Mouse (Mus musculus) heart, postnatal 14 days (tissue): ENCODE results near the gene Stard9. TPM values are rescaled to one million over a fixed set of nuclear protein-coding genes. Genes with fewer than 3 reads are reported as not detected.
"Not testable (repeated sequence)": the region's sequence is repeated elsewhere in the genome, so short reads cannot be mapped to it uniquely, and the experiment has no call there.

ENCODE experiments used
- DNase-seq, 2 experiments: peaks; one replicate each; pipeline ENCODE4 v3.0.0; 2021 to 2022
- intact Hi-C: fragments of 180-260 bp; cut with DNase I; formaldehyde crosslinking; loops from one replicate; pipeline ENCODE4 v1.15.1; 2025
- total RNA-seq, 2 experiments: library from RNA; stranded (reverse); gene quantifications; 2 replicates each; pipeline ENCODE4 v1.2.3; 2021

The Stard9 gene
- total RNA-seq, 2 experiments from 2014 or later = 16.1 to 17.9 TPM

DNA sequence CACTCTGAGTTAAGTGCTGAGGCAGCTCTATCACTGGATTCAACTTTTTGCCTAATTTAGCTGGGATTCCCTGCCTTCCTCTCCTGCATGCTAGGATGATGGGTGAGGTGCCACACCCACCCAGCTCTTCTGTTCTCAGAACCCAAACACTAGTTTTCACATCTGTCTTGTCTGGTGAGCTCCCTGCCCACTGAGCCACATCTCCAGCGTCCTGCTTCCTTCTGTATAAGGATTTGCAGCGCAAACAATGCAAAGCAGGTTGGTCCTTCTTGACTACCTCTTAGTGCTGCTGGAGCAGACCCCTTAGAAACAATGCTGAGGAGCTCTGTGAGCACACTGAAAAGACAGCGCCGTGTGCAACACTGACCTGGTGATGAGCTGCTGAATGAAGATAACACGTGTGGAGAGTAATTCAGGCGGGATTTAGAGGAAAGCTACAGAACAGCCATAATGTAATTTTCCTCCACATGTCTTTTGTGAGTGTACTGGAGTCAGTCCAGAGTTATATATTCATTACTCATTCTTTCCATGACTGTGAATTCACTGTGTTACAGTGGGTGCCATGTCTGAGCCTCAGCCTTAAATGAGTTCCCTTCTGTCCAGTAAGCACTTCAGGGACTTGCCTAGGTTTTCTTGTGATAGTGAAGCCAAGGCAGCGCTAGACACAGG is 23.5 kb downstream of the Stard9 start:
- no peak for DNase-seq
- intact Hi-C loops = no loop called here

DNA sequence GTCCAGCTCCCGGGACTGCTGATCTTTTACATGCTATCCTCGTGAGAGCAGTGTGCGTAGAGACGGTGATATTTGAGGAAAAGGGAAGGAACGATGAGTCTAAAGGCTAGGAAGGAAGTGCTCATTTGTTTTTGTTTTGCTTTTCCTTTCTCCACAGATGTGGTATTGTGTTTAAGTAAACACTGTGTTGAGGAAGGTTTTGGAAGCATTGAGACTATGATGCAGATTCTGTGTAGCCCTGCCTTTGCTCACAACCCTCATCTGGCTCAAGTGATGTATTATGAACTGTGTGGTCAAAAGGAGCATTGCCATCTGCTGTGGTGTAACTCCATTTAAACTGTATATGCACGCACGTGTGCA is 24.0 kb downstream of the Stard9 start:
- intact Hi-C loops = no loop called here
- no peak for DNase-seq

DNA sequence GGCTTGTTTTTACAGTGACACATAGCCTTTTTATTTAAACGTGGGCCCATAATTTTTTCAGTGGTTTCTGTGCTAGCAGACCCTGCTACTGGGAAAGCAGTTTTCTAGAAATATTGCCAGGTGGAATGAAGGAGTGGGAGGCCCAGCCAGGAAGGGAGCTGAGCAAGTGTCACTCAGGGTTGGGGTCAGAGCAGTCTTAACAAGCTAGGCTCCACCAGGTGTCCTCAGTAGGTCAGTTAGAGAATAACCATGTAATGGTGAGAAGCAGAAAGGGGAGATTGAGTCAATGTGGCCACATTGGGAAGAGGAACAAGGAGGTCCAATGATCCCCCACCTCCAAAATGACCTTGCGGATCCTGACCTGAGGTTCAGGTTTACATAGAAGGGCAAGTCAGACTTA is 25.8 kb downstream of the Stard9 start:
- intact Hi-C loops = no loop called here

DNA sequence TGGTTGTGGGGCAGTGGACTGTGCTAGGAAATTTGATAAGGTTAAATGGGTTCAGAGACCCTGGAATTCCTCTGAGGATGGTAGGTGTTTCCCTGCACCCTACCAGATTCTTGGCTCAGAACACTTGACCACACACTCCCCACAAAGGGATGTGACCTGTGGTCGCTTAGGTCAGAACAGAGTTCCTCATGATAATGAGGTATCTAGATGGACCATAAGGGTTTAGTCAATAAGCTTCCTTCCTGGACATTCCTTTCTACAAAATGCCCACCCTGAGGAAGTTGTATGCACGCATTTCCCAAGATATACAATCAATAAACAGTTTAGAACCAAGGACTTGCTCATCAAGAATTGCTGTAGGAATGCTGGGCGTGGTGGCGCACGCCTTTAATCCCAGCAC is 27.0 kb downstream of the Stard9 start:
- intact Hi-C loops = no loop called here
- DNase-seq = no peak

More for the DNA sequence above, 25.8 kb downstream of the Stard9 start:
- no peak for DNase-seq

DNA sequence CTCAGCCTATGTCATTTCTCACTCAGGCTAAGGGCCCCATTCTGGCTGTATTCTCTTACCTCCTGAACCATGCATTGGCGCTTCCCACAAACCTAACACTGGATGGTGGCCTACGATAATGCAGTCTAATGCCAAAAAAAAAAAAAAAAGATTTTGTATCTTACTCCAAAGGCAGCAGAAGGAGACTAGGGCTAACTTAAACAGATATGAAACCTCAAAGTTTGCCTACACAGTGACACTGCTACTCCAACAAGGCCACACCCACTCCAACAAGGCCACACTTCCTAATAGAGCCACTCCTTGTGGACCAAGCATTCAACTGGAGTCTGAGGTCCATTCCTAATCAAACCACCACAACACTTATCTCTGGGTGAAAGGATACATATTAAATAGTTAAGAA is 27.8 kb downstream of the Stard9 start:
- DNase-seq = no peak
- intact Hi-C loops = no loop called here

DNA sequence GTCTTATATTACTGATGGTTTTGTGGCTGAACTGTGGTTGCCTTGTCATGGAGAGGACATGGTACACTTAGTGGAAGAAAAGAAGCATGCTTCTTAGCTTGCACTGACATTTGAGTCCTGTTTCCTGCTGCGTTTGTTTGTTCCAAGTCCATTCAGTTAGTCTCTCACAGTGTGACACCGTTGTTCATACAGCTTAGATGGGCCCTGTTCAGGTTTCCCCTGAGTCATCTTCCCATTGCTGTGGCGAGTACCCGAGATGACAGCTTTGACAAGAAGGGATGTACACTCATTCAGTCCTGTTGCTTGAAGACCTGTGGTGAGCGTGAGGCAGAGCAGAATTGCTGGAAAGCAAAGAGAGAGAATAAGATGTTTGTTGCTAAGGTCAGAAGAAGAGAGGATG is 29.6 kb downstream of the Stard9 start:
- intact Hi-C loops = no loop called here
- DNase-seq = no peak

DNA sequence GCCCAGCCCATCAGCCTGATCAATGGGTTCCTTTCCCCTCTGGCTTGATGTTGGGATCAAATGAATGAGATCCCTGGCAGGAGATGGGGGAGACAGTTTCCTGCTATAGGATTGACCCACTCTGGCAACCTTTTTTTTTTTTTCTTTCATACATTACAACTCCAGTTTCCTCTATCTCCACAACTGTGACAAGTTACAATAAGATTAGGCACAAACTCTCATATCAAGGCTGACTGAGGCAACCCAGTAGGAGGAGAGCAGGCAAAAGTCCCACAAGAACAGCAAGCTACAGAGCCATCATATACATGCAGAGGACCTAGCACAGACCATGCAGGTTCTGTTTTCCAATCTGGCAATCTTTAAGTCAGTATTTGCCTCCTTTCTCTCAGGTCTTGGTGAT is 30.4 kb downstream of the Stard9 start:
- intact Hi-C loops = no loop called here
- DNase-seq = no peak

DNA sequence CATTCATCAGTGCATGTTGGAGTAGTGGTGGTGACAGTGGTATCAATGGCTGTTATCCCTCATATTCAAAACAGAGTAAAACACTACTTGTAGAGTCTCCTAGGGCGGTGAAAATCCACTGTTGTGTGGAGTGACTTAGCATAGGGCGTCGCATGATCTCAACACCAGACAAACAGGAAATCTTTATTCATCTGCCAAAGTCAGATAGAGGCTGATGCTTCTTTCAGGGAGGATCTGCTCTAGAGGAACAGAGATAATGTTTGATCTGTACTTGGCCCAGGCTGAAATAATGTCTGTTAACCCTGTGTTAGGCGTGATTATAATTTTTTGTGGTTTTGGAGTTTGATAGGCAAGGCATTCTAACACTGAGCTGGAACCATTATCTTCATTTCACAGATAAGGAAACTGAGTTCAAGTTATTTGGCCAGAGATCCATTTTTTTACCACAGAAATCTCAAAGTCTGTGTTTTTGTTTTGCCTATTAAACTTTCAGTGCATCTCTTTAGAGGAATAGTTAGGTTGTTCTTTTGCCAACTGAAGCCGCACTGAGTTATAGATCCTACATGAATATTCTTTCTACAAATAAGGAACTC is 31.7 kb downstream of the Stard9 start:
- intact Hi-C loops = no loop called here
- DNase-seq = no peak

DNA sequence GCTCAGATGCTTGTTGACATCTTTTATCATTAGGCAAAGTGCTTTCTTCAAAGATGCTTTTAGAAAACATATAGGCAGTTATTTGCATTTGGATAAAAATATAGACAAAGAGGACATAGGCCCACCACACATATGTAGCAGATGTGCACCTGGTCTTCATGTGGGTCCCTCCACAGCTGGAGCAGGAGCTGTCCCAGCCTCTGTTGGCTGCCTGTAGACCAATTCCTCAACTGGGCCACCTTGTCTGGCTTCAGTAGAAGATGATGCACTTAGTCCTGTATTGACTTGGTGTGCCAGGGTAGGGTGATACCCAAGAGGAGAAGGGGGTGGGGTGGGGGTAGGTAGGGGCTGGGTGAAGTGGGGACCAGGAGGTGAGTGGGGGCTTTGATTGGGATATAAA is 33.8 kb downstream of the Stard9 start:
- intact Hi-C loops = no loop called here
- DNase-seq = no peak

DNA sequence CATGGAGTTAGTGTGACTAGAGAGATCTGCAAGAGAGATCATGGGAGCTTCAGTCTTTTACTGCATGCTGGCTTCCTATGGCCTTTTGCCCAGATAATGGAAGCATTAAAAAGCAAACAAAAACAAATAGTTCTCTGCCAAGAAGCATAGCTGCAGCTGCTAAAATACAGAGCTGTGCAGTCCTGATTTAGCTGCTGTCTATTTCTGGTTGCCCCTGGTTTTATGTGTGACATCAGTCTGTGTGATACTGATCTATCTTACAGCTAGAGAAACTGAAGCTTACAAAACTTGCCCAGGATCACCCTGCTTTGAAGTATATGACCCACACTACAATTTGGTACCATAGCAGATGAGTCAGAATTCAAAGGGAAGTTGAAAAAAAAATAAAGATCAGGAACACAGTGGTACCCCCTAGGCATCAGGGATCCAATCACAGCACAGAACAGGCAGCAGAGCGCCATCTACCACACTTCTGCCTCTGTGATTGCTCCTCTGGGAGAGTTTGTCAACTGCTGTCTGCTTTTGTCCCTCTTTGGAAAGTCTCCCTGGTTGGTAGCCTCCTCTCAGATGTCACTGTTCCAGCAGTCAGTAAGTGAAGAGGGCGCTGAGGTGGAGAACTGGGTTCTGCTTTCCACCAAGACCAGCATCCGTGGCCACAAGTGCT is 34.7 kb downstream of the Stard9 start:
- intact Hi-C loops = no loop called here
- peak in 1 of 2 experiments; percentile 6 for DNase-seq

DNA sequence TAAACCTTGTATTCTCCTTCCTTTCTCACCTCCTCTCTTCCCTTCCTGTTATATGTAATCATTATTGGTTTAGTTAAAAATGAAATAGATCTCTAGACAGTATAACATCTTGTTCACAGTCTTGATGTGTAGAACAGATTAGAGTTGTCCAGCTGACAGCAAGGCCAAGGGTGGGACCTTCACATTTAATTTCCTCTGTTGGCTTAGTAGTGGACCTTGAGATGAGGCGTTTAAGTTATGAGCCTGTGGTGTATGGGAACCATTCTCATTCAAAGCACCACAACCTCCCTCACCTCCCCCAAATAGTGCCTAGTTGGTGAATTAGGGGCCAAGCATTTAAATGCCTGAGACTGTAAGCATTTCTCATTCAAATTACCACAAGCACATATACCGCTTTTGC is 38.5 kb downstream of the Stard9 start:
- no peak for DNase-seq
- intact Hi-C loops = loop anchor here (5.0 kb wide), 2 partner anchors 35 to 190 kb away; no protein-coding TSS in a partner anchor

DNA sequence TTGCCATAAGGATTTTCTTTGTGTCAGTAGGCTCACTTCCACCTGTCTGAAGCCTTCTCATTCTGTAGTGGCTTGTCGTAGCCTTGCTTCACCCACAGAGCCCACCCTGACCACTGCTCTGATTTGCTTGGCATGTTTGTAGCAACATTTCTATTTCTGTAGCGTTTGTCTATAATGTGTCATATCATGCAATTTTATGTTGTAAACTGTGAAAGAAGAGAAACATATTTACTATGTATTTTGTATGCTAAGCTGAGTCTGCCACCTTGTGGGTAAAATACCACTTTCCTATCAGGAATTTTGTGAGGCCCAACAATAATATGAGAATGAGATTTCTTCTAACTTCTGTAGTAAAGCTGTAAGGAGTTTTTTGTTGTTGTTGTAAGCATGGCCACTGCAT is 41.3 kb downstream of the Stard9 start:
- intact Hi-C loops = loop anchor here (5.0 kb wide), 1 partner anchor 63 kb away; the partner anchor contains the start of genes Haus2 and Lrrc57
- DNase-seq = no peak

DNA sequence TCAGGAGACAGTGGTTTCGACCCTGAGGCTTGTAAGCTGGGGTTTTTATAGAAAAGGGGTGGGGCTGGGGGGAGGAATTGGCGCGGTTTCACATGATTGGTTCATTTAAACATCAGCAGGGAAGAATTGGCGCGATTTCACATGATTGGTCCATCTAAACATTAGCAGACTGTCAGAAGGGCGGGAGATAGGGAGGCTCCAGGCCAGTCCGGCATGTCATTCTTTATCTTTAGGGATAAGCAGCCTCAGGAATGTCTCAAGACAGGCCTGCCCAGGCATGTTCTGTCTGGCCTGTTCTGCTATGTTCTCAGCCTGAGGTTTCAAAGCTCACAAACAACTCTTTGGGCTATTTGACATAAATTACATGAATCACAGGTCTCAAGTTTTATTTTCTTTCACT is 52.2 kb downstream of the Stard9 start:
- DNase-seq = not testable (repeated sequence)

DNA sequence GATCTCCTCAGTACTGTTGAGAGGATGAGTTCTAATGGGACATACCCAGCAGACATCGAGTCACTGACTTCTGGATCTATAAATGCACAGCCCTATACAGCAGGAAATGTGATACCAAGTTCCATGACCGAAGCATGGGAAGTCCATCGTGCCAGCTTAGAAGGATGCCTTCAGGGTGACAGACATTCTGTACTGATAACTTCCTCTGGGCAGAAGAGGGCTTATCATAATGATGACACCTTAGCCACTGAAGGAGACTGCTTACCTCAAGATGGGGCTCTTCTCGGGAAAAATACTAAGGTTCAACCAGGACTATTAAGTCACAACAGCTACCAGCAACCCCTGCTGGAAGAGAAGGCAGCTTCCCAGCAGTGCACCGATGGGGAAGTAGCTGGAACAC is 68.8 kb downstream of the Stard9 start:
- intact Hi-C loops = no loop called here
- no peak for DNase-seq

More for the DNA sequence above, 52.2 kb downstream of the Stard9 start:
- intact Hi-C loops = not testable (repeated sequence)

DNA sequence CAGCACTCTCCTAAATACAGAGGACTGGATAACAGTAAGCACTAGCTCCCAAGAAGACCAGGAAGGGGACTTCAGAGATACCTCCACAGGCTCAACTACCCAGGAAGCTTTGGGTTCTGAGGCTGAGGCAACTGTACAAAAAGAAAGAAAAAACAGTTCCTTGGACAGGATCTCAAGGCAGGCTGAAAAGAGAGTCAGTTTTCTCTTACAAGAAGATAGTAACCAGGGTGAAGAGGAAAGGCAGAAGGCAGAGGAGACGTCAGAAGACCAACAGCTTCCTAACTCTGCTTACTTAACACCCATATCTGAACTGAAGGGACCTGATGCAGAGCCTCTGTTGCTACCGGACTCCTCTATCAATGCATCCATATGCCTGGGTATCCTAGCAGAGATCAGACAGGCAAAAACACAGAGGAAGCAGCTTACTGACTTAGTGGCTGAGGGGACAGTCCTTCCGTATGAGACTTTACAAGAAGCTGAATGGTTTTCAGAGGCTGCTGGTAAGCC is 71.5 kb downstream of the Stard9 start:
- intact Hi-C loops = no loop called here
- no peak for DNase-seq

DNA sequence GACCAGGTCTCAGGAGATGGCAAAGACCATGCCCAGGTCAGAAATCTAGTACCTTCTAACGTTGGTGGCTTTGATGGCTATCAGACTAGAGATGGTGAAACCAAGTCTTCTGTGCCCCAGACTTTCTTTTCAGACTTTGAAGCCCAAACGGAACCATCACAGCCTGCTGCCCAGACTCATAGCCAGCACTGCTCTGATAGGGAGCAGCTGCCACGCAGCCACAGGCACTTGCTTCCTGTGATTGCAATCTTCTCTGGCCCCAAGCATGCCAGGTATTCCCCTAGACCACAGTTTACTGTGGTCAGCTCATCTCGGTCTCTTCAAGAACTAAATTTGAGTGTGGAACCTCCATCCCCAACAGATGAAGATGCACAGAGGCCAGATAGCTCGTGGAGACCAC is 73.8 kb downstream of the Stard9 start:
- intact Hi-C loops = no loop called here
- DNase-seq = no peak

DNA sequence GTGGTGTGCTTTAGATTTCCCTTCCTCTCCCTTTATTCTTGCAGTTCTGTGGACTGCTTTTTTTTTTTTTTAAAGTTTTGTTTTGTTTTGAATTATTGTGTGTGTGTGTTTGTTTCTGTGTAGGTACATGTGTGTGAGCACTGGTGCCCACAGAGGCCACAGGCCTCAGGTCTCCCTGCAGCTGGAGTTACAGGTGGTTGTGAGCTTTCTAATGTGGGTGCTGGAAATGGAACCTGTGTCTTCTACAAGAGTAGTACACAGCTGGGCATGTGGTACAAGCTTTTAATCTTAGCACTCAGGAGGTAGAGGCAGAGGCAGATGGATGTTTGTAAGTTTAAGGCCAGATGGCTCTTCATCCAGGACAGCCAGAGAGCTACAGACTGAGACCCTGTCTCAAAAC is 78.1 kb downstream of the Stard9 start:
- DNase-seq = no peak
- intact Hi-C loops = no loop called here

DNA sequence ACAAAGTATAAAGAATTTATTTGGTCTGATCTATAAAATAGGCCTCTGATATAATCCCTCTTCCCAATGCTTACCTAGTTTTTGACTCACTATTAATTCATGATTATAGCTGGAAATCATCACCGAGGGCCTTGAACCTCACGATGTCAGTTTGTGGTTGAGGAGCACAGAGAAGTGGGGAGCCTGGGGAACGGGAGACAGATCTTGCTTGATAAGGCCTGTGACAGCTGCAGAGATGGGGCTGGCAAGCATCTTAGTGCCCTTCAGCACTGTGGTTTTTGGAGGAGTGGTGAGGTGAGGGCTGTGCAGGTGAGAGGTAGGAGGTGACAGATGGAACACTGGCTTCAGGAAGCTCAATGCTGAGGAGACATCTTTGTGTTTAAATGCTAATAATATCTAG is 81.2 kb downstream of the Stard9 start:
- no peak for DNase-seq
- intact Hi-C loops = no loop called here

DNA sequence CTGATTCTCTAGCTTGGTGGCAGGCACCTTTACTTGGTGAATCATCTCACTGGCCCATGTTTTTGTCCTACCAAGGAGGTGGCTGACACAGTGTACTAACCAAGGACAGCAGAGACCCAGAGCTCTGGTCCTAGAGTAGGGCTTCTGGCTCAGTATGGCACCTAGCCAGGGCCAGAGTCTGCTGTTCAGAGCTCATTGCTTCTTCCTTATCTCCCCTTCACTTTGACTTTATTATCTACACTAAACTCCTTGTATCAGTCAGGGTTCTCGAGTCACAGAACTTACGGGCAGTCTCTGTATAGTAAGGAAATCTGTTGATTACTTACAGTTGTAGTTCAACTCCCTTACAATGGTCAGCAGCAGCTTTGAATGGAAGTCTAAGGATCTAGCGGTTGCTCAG is 82.0 kb downstream of the Stard9 start:
- no peak for DNase-seq

DNA sequence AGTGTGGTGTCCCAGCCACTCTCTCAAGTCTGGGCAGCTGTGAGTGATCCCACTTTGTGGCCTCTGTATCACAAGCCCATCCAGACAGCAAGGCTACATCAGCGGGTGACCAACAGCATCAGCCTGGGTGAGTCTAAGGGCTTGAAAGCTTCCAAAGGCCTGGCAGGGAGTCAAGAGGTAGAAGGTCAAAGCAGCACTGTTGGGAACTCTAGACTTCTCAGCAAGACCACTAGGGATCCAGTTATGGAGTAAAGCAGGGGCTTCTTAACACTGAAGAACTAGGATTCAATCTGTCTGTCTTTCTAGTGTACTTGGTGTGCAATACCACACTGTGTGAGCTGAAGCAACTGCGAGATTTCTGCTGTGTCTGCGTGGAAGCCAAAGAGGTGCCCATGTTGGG is 84.5 kb downstream of the Stard9 start:
- intact Hi-C loops = no loop called here
- DNase-seq = no peak

More for the DNA sequence above, 82.0 kb downstream of the Stard9 start:
- intact Hi-C loops = no loop called here

DNA sequence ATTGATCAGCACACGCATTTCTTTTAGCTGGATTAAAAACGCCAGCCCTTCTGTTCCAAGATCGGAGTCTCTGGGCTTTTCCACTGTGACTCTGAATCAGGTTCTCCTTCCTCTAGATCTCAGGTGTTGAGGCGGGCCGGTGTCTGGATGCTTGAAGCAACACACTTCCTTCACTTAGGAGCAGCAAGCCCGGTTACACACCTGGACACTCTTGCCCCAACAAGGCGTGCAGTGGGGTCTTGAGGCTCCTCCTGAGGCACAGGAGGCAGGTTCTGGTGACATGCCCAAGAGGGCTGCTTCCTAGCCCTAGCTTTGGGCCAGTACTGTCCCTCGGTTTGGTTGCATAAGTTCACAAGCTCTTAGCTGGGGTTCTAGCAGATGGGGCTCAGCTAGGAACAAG is 89.6 kb downstream of the Stard9 start:
- no peak for DNase-seq
- intact Hi-C loops = no loop called here

DNA sequence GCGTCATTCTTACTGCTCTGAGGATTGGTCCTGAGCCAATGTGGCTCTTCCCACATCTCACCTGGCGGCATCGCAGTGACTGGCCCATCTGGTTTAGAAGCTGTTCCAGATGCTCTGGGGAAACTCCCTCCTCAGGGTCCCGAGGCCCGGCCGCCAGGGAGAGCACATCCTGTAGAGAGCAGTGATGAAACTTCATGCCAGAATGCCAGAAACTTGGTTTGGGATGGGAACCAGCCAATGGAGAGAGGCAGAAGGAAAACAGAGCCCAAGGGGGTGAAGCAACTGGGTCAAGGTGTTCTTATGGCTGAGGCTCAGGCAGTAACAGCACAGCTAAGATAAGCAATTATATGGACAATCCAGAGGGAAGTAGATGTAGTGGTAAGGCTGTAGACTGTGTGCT is 91.9 kb downstream of the Stard9 start:
- no peak for DNase-seq
- intact Hi-C loops = no loop called here
